Mouse (Mus musculus) left cerebral cortex, adult 18-20 months (tissue): ENCODE measurements around the gene Tmf1. TPM values are rescaled to one million over a fixed set of nuclear protein-coding genes. Genes with fewer than 3 reads are reported as not detected.

ENCODE experiments used
- DNase-seq, 2 experiments: peaks; one replicate each; pipeline ENCODE4 v3.0.0; 2021 to 2022; ENCODE audit warnings: low spot score in 2 of 2, mixed read lengths in 1 of 2
- long read RNA-seq, 2 experiments: library from polyadenylated mRNA; stranded (forward); transcript quantifications; one replicate each; pipeline ENCODE4 v2.0.0; 2021
- total RNA-seq, 2 experiments: library from RNA; stranded (reverse); gene quantifications; 2 replicates each; pipeline ENCODE4 v1.2.3; 2021

Gene Tmf1
- 10 to 100 TPM; 49.7 to 54.4 TPM for total RNA-seq
- long read RNA-seq, experiment 1, full-length matches to known transcripts: 11 of 15 reads
- long read RNA-seq, experiment 1, partial matches to known transcripts: 2 of 15 reads
- long read RNA-seq, experiment 1, other reads (novel, unspliced or antisense): 2 of 15 reads
- long read RNA-seq, experiment 2, full-length matches to known transcripts: 9 of 11 reads
- long read RNA-seq, experiment 2, partial matches to known transcripts: 2 of 11 reads
- long read RNA-seq, experiment 2, other reads (novel, unspliced or antisense): 0 of 11 reads

DNA sequence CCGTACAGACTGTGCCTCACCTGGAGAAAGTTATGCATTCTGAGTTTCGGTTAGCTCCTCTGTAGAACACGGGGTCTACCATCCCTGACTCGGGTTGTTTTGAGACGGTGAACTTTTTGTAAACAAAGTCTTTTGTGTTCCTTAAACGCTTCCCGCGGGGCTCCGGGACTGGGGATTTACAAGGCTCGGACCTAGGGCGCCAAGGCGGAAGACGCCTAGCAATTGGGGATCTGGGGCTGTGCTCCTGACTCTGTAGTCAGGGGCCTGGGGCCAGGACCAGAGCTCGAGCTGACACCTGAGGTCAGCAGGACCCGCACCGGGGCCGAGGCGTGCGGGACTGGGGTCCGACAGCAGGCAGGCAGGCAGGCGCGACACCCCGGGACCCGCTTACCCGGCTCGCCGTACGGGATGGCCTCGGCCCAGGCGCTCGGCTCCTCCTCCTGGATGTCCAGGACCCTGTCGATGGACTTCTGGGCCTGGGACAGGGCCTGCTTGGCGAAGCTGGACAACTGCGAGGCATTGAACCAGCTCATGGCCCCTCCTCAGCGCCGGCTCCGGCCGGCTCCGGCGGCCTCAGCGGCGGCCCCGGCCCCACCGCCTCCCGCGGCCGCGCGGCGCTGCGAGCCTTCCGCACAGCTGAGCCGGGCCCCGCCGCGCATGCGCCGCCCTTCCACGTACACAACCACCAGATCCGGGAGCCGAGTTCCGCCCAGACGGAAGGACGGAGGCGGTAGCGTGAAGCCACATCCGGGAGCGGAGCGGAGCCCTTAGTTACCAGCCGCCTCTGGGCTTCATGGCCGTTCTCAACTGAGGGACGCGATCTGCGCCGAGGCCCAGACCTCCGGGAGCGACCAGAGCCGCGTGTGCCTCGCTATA lies at the start of gene Tmf1:
Gene Tmf1, minus strand, starts transcription at position 632 of the 876 bp plus-strand sequence.
- DNase-seq: peak; percentile 95 to 98

DNA sequence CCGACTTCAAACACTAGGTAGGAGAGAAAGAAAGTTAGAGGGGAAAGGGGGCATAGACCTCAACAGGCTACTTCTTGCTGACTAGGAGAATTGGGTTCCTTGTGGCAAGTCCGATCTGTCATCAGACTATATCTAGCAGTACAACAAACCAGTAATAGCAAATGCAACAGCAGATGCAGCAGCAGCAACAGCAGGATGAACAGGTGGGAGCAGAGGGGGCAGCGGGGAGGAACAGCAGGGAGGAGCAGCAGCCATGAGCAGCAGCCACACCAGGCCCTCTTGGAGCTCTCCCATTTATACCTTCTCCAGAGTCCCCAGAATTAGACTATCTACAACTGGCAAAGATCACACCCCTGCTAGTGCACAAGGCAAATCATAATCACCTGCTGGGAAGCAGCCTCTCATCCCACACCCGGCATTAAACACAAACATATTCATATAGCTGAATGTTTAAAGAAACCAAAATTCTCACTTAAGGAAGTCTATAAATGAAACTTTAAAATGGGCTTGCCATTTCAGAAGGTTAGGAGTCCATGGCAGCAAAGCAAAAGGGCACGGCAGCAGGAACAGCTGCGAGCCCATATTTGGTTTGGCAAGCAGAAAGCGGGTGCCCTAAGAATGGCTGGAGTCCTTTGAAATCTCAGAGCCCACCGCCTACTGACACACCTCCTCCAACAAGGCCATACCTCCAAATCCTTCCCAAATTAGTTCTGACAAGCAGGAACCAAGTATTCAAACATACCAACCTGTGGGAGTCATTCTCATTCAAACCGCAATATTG lies 48.3 kb upstream of the Tmf1 start:
- no peak for DNase-seq

DNA sequence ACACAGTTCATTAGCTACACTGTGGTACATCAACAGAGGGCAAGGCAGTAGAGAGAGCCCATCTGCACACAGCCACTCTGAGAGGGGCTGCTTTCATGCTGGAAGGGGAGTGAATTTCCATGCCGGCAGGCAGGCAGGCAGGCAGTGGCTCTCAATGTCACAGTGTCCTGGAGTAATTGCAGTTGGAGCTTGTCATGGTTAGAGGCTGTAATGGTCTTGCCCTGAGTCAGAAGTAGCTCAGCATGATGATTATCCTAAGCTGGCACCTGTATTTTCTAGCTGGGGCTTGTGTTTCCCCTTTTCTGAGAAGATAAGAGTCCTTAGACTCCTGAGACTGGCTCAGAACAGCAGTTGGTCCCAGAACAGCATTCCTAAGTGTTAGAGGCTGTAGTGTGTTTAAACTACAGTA lies 47.2 kb upstream of the Tmf1 start:
- no peak for DNase-seq

DNA sequence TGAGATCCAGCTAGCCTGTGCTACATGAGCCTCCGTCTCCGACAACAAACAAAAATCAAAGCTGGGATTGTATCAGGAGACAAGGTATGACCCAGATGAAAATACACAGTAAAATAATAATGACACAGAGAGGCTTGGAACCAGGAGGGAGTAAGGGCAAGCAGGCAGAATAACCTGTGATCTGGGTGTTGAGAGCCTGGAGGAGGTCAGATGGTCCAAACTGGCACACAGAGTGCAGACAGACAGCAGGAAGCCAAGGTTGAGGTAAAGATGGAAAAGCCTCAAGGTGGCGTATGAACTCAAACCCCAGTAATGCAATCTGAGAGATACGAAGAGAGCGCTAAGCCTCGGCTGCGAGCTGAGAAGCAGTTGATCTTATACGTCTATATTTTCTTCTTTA lies 45.6 kb upstream of the Tmf1 start:
- no peak for DNase-seq

DNA sequence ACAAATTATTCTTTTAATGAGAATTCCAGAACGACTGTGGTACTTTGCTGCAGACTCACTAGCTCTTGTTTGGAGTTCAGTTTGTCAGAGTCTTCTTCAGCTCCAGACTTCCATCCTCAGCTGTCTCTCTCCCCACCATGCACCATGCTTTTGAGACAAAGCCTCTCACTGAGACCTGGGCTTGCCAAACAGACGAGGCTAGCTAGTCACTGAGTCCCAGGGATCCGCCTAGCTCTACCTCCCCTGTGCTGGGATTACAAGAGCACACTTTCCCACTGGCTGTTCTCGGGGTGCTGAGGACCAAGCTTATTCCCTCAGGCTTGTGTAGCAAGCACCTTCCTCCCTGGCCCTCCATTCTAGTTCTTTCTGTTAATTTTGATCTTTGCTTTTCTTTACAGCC lies 44.6 kb upstream of the Tmf1 start:
- no peak for DNase-seq

DNA sequence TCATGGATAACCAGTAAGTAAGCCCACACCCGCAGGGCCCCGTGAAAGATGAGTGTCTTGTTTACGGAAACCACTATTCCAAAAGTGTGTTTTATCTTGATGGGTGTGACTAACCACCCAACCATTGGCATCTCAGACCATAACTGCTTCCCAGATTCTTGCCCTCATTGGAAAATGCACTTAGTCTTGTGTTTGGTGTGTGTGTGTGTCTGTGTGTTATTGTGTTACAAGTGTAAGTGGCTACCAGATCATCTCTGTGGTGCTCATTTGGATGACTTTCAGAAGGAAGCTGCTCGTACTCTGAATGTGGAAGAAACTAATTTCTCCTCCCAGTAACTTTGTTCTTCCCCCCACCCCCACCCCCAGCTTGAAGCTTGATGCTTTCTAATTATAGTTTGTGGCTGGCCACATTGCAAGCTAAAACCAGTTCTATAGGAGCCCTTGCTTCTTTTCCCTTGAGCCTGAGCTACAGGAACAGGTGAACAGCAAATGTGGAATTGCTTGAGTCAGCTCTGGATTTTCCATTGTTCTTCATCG lies 44.1 kb upstream of the Tmf1 start:
- no peak for DNase-seq

DNA sequence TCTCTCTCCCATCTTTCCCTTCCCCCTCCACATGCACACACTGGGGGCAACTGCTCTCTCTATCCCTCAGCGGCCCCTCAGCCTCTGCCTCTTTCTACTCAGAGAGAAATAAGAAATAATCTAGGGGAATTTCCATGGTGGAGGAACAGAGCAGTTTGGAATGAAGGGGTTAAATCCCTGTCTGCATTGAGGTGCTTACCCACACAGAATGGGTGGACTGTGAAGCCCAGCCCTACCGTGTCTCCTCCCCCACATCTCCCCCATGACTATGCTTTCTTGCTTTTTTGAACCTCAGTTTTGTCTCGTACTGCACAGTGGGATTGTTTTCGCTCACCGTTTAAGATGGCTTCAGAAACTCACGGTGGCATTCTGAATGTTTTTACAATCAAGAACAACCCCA lies 43.4 kb upstream of the Tmf1 start:
- no peak for DNase-seq

DNA sequence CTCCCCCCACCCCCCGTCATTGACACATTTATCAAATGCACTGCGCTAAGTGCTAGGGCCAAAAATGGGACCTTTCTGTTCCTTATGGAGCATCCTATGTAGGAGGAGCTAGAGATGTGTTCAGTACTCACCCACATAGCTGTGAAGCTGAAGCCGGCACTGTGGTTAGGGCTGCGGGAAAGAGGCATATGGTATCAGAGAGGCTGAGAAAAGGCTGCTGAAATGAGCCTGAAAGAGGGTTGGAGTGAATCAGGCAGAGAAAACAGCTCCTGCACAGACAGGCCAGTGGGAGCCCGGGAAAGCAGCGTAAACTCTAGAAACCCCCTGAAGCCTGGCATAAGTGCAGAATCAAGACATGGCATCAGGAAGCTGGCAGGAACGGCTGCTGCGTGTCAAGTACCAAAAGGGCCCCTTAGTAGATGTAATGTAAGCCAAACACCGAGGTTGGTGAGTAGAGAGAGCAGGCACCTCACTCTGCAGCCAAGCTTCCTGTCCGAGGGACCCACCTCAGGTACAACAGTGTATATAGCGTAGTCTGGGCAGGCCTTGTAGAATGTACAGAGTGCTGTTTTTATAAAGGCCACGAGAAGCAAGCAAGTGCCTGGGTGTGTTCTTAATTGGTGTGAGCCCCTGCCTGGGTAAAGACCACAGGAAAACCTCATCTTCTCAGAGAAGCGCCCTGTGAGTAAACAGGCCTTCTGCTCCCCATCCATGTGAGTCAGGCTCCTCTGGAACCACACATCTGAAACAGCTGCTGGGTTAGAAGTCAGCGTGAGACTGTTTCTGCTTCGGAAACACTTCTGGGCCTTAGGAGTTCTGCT lies 42.5 kb upstream of the Tmf1 start:
- DNase-seq: peak; percentile 57 to 75

DNA sequence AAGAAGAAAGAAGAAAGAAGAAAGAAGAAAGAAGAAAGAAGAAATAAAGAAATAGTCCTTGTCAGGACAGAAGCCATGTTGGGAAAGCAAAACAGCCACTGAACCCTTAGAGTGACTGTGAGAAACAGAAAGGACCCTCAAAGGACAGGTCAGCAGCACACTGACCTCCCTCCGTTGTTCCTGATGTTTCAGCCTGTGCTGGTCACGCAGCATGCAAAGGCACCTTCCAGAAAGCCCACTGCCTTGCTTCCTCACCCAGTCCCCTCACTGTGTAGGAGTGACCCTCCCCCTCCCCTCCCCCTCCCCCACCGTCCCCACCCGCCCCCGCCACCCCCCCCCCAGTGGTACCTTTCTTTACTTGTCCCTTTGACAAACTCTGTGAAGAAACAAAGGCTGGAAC lies 41.8 kb upstream of the Tmf1 start:
- no peak for DNase-seq

DNA sequence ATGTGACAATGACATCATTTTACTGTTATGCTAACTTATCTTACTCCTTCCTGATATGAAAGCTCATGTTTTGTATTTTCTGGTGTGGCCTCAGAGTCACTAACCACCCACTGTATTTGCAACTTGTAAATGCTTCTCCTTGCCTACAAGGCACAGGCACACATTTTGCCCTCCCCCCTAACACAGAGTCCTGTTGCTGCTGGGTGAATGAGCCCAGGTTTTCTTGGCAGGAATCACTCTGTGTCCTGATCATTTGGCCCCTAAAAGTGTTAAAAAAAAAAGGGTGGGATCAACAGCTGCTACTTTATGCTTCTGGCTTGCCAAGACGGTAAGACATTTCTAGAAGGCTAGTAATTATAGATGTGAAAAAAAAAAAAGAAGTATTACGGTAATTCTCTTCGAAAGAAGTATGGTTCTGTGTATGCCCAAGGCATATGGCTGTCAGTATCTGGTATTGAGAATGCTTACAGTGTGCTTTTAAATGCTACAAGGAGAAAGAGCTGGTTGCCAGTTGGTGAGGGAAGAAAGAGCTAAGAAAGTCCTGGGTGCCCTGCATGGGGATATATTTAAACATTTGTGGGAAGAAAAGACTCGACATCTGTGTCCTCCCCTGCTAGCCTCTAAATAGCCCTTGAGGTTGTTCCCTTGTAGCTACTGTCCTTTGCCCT lies 37.4 kb upstream of the Tmf1 start:
- no peak for DNase-seq

DNA sequence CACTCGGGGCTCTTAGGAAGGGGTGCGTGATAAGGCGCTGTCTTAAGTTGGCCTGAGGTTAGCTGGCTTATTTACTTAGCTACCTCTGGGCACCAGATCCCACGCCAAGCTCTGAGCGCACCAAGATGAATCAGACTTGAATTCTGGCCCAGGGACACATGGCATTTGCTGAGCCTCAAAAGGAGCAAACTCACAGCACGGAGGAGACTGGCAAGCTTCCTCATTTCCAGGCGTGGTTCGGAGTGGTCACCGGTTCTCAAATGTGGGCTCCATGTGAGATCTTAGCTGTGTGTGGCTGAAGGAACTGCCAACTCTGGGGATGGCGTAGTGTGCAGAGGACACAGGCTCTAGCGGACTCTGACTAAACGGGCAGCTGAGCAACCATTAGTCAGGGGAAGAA lies 33.1 kb upstream of the Tmf1 start:
- DNase-seq: peak; percentile 61 to 65

DNA sequence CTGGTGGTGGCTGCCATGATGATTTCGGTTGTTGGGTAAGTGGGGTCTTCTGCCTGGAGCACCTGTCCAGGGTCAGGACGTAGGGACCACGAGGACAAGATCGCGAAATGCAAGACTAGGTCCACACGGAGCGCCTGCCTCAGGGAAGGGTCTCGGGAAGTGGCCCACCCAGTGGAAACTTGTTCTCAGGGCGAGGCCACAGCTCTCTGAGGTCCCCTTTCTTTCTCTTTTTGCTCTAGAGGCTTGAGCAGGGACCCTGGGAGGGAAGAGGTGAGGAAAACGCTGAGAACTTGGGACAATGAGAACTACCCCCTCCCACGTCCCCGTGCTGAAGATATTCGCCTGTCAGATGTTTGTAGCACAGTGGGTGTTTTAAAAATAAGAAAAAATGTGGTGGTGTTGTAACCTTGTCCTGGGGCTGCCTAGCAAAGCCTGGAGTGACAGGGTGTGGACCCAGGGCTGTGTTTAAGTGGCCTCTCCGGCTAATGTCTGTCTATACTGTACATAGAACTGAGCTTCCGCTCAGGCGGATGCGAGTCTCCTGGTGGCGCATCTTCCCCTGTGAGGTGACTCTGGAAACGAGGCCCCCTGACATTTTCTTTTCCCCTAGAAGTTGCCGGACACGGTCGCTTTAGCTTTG lies 32.2 kb upstream of the Tmf1 start:
- DNase-seq: peak in 1 of 2 experiments; percentile 25

DNA sequence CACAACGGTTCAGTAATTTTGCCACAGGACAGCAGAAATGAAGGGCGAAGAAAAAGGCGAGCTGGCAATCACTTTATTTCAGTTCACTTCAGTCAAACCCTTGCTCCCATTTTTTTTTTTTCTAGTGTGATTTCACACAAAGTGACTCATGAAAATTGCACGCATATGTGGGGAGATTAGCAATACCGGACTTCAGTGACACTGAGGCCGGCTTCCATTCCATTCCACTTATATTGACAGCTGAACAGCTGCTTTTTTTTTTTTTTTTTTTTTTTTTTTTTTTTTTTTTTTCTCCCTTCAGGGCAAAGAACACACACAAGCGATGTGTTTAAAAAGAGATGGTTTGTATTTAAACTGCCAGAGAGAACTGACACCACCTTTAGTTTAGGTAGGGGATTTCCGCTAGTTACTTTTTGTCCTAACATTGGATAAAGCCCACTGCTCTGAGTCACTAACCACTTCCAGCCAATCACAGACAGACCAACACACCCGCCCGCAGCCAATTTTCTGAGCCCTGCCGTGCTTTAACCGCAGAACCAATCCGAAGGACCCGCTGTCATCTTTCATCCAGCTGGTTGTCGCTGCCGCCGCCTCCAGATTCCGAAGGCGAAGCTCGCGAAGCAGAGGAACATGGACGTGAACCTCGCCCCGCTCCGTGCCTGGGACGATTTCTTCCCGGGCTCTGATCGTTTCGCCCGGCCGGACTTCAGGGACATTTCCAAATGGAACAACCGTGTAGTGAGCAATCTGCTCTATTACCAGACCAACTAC lies 31.5 kb upstream of the Tmf1 start, which contains the start of gene Arl6ip5:
Gene Arl6ip5, plus strand, starts transcription at position 499 of the 771 bp plus-strand sequence.
- peak; percentile 83 to 92 for DNase-seq

DNA sequence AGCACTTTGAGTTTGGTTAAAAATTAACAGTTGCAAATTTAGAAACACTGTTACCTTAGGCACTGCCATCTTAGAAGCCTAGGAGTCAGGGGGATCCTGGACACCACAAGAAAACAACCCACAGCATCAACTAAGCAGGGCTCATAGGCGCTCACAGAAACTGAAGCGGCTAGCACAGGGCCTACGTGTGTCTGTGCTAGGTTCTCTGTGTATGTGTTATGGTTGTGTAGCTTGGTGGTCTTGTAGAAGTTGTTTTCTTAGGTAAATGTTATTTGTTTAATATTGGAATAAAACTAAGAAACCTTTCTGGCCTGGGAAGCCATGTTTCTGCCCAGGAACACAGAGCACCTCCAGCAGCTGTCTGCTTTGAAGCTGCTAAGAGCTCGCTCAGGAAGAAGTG lies 30.8 kb upstream of the Tmf1 start:
- DNase-seq: no peak

DNA sequence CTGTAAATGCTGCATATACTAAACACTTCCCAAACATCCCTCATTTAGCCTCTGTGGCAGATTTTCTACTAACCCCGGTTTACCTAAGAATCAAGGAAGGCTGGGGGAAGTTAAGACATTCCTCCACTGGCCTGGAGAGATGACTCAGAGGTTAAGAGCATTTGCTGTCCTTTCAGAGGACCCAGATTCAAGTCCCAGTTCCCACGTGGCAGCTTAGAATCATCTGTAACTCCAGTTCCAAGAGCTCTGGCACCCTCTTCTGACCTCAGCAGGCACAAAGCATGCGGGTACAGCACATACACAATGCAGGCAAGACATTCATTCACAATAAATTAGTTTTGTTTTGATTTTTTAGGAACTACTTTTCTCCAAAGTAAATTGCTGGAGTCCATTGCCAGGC lies 30.3 kb upstream of the Tmf1 start:
- no peak for DNase-seq

DNA sequence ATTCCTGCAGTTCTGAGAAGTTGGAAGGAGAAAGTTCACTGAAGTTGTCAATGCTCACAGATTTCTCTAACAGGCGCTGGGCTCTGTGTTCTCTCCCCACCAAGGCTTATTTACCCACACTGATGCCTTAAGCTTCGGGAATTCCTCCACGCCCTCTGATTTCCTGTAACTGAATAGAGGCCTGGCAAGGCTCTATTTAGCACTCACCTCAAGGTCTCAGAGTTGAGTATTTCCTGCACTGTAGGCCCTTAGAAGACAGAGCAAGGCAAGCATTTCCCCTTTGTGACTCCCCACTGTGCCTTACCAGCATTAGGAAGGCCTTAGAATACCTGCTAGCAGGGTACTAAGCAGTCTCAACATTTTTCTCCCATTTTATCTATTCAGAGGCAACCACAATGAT lies 29.5 kb upstream of the Tmf1 start:
- no peak for DNase-seq

DNA sequence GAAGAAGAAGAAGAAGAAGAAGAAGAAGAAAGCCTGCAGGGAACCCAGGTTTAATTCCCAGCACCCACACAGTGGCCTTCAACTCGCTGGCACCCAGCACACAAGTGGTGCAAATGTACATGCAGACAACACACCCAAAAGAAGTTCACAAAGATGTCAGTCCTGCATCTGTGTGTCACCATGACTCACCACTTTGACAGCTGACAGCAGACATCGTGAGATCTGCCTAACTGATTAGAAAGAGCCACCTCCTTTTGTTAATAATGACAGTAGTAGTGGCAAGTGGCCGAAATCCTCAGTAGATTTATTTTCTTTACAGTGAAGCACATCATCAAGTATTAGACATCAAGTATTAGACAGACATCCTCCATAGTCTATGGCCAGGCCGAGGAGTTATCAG lies 28.2 kb upstream of the Tmf1 start:
- DNase-seq: no peak

DNA sequence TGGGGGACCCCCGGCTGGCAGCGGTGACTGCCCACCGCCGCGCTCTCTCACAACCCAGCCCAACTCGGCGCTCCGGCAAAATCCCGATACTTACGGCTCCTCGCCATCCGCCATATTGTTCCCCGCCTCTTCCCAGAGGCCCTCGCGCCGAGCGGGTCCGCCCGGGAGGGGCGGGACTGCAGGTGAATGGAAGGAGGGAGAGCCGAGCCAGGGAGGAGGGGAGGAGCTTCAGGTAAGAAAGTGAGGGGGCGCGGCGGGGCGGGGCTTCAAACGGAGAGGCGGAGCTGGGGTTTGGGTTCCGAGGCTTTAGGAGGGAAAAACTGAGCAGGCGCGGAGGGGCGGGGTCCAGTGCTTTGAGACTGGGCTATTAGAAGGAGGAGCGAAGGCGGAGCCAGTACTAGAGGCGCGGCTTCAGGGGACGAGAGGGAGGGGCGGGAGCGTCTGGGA lies 26.5 kb upstream of the Tmf1 start, which contains the start of gene Uba3:
Gene Uba3, minus strand, starts transcription at position 209 of the 447 bp plus-strand sequence.
- peak; percentile 99 for DNase-seq

DNA sequence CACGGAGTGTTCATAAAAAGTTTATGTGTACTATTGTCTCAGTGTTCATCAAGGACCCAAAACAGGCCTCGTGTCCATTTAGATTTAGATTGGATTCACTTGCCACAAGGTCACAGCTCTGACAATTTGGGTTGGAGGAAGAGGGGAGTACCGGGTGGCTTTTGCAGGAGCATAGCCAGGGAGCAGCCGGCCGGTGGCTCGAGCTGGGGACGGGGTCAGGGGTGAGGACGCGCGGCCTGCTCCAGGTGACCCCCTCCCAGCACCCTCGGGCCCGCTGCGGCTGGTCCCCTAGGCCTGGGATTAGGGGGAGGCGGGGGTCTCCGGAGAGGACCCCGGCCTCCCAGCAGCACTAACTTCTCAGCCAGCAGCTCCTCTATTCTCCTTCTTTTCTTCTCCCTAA lies 26.0 kb upstream of the Tmf1 start:
- DNase-seq: no peak
